Mouse (Mus musculus) cortical plate, adult 2 months (tissue): ENCODE measurements around the gene Spr.

Experiments used
- CTCF ChIP-seq: fragments of 200-500 bp; IDR thresholded peaks from 2 replicates; pipeline ENCODE4 v1.5.1; 2011; ENCODE audit warnings: mild to moderate bottlenecking, control low read depth, low read length; ENCODE audit not compliant: insufficient read depth; ENCODE audit errors: extremely low read depth
- POLR2A ChIP-seq: fragments of 200-500 bp; IDR thresholded peaks from 2 replicates; pipeline ENCODE4 v1.6.1; 2011; ENCODE audit warnings: mild to moderate bottlenecking, low read length, control low read depth; ENCODE audit not compliant: insufficient read depth; ENCODE audit errors: extremely low read depth

GRCm38 (mm10) chr6:85179569-85179968, 42.0 kb upstream of the Spr start:
- TF ChIP-seq POLR2A = no peak
- 0 out of 2 replicates have a peak, but pooled peaks have one; percentile 16 for TF ChIP-seq CTCF
